Mouse (Mus musculus) liver, embryonic 14.5 days (tissue): ENCODE measurements around the gene Sirt7. TPM values are rescaled to one million over a fixed set of nuclear protein-coding genes. Genes with fewer than 3 reads are reported as not detected.

ENCODE experiments used
- ATAC-seq: fragments of 200-750 bp; cut with Nextera tagmentation; 2 replicates; pipeline ENCODE4 v1.8.0; 2017; ENCODE audit warnings: moderate number of reproducible peaks, mild to moderate bottlenecking, moderate library complexity; ENCODE audit not compliant: insufficient read depth
- DNase-seq, 3 experiments: peaks; one replicate each; pipeline ENCODE4 v3.0.0-alpha.2; 2012 to 2013; ENCODE audit warnings: low read depth in 3 of 3, low spot score in 3 of 3
- H3K27ac ChIP-seq: fragments of 300-500 bp; sonication (generic); 2 replicates; pipeline ENCODE4 v1.5.1; 2014; ENCODE audit warnings: moderate library complexity, mild to moderate bottlenecking, control low read depth, inconsistent platforms
- H3K27me3 ChIP-seq: fragments of 300-500 bp; sonication (generic); 2 replicates; pipeline ENCODE4 v1.6.1; 2014; ENCODE audit warnings: mild to moderate bottlenecking, low read length, moderate library complexity; ENCODE audit not compliant: control insufficient read depth, insufficient read depth
- H3K36me3 ChIP-seq: fragments of 300-500 bp; sonication (generic); replicated peaks from 2 replicates; pipeline ENCODE4 v1.6.1; 2014; ENCODE audit warnings: low read depth; ENCODE audit not compliant: control insufficient read depth, insufficient read depth
- H3K4me1 ChIP-seq, 2 experiments: fragments of 200-500 bp in 1 of 2; fragments of 300-500 bp in 1 of 2; sonication (generic) in 1 of 2; replicated peaks; 2 replicates each; pipeline ENCODE4 v1.6.1; 2012 to 2014; ENCODE audit warnings: antibody characterized with exemption in 1 of 2, inconsistent platforms in 1 of 2, low read length in 1 of 2; ENCODE audit not compliant: control insufficient read depth in 2 of 2, insufficient read depth in 2 of 2
- H3K4me2 ChIP-seq: fragments of 300-500 bp; sonication (generic); 2 replicates; pipeline ENCODE4 v1.6.1; 2014; ENCODE audit warnings: low read depth, mild to moderate bottlenecking, control low read depth, moderate library complexity
- H3K4me3 ChIP-seq, 2 experiments: fragments of 200-500 bp in 1 of 2; fragments of 300-500 bp in 1 of 2; sonication (generic) in 1 of 2; 2 replicates each; pipeline ENCODE4 v1.5.1; 2012 to 2014; ENCODE audit warnings: low read depth in 2 of 2, low read length in 2 of 2, mild to moderate bottlenecking in 2 of 2, control low read depth in 1 of 2, inconsistent platforms in 1 of 2, moderate library complexity in 1 of 2; ENCODE audit not compliant: insufficient read depth in 1 of 2
- H3K9ac ChIP-seq: fragments of 300-500 bp; sonication (generic); replicated peaks from 2 replicates; pipeline ENCODE4 v1.6.1; 2014; ENCODE audit warnings: mild to moderate bottlenecking, control low read depth, moderate library complexity
- H3K9me3 ChIP-seq: fragments of 300-500 bp; sonication (generic); 2 replicates; pipeline ENCODE4 v1.6.1; 2016; ENCODE audit warnings: low read length, mixed read lengths; ENCODE audit not compliant: control insufficient read depth
- CTCF ChIP-seq: IDR thresholded peaks from 2 replicates; pipeline ENCODE4 v1.5.1; 2016; ENCODE audit warnings: antibody characterized with exemption, low read depth, control low read depth
- EP300 ChIP-seq: IDR thresholded peaks from 2 replicates; pipeline ENCODE4 v1.6.1; 2016; ENCODE audit warnings: antibody characterized with exemption, low read depth
- WGBS: fragments of 180-500 bp; shearing (Covaris S2); extraction: QIAGEN DNeasy Blood & Tissue Kit; methylation state at CpG from one replicate; pipeline ENCODE4 v1.1.7; 2014; ENCODE audit not compliant: insufficient replicate concordance; 5-methylcytosine and 5-hydroxymethylcytosine counted together
- polyA plus RNA-seq, 2 experiments: library from polyadenylated mRNA; depleted of rRNA in 1 of 2; stranded (reverse) in 1 of 2; unstranded in 1 of 2; fragments of >200 nt; fragmentation: Nextera tagmentation in 1 of 2; extraction: Ambion mirVana in 1 of 2; gene quantifications; 2 replicates each; pipeline versions ENCODE4 v1.2.1 to v1.2.3; 2012 to 2014

The Sirt7 gene
- polyA plus RNA-seq, 2 experiments: 22.0 to 30.8 TPM

DNA sequence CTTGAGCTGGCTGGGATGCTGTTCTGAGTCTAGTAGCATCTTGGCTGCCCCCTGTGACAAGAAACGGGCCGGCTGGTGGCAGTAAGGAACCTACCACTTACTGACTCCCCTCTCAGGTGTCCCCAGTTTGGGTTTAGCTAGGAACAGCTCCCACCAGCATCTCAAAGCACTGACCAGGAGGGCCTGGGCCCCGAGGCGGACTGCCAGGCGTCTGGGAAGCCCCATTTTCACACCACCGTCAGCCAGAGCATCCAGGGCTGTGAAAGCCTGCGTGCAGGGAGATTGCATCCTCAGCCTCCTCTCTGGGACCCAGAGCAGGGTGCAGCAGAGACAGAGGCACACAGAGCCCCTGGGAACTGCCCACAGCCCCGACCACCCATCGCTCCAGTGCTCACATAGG, 16.2 kb upstream of the Sirt7 start:
- Histone ChIP-seq H3K36me3 (no peaks in the 10 kb centered on the region), H3K27me3 (no peaks in the 10 kb centered on the region; the same call in none of the 2 replicates), H3K9me3 (no peaks in the 10 kb centered on the region), H3K4me3 (no peak overlapping the region), H3K4me1 (peaks cover 7 to 8% of the 10 kb centered on the region in 2 experiments), H3K27ac (no peak overlapping the region), H3K9ac (no peak overlapping the region), H3K4me2 (no peak overlapping the region)
- TF ChIP-seq EP300: no peak
- TF ChIP-seq CTCF: no peak
- no peak for ATAC-seq
- DNase-seq: no peak
- 57% methylated on average over 9 of the region's 9 CpGs for WGBS

DNA sequence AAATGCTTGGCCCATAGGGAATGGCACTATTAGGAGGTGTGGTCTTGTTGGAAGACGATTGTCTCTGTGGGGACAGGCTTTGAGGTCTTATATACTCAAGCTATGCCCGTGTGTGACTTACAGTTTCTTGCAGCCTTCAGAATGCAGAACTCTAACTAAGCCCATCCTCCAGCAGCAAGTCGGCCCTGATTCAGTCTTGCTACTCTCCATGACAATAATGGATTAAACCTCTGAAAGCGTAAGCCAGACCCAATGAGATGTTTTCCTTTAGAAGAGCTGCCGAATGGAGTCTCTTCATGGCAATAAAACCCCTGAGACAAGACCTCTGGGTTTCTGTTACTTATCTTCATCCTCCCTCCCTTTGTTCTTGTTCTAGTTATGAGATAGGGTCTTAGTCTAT, 9.8 kb upstream of the Sirt7 start:
- TF ChIP-seq CTCF: no peak
- TF ChIP-seq EP300: no peak
- no peak overlapping the region; a peak in 1 of 4 replicates for H3K4me3 ChIP-seq
- H3K9me3 ChIP-seq: no peaks in the 10 kb centered on the region
- ATAC-seq (no peak), DNase-seq (no peak)
- peak overlapping the region; percentile 75 for H3K4me2 ChIP-seq
- no peak overlapping the region for H3K27ac ChIP-seq
- H3K36me3 ChIP-seq: no peaks in the 10 kb centered on the region
- peak overlapping the region; percentile 9 for H3K9ac ChIP-seq
- no peaks in the 10 kb centered on the region for H3K27me3 ChIP-seq
- WGBS: 77% methylated on average over 5 of the region's 5 CpGs
- peaks cover 24 to 31% of the 10 kb centered on the region in 2 experiments for H3K4me1 ChIP-seq

DNA sequence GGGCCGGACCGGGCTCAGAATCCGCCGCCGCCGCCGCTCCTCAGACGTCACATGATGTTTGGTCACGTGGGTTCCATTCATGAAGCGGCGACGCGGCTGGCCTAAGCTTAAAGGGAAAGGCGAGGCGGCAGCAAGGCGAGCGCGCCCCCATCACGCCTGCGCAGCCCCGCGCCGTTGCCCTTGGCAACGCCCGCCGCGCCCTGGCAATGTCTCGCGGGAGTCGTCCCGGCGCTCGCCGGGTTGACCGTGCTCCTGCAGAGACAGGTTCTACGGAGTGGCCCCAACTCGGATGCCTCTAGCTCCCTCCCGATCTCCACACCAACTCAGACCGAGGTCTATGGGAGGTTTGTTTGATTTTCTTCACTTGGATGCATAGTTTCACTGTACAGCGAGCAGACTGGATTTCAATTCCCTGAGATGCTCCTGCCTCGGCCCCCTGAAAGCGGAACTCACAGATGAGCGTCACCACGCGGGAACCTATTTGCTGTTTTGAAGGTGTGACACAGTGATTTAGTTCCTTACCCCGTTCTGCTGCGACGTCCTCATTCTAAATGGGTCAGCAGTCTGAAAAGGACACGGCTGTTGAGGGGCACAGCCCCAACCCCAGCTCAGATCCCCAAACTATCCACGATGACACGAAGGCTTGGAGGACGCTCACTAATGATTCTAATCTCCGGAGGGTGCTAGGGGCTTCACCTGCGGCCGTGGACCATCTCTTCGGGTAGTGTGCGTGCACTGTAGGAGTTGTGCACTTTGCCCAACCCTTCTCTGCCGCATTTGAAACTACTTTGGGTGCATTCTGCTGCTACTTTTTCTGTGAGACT, 8.7 kb upstream of the Sirt7 start, which contains the start of gene Mafg:
TSS of gene Mafg (minus strand) at position 81 of the 824 bp plus-strand sequence.
- peak within 1 kb of the TSS; percentile 99 for H3K27ac ChIP-seq
- H3K9me3 ChIP-seq: no peaks in the 10 kb centered on the region
- peaks cover 6% of the 10 kb centered on the region for H3K36me3 ChIP-seq
- DNase-seq: peak; percentile 92 to 93 (median 93)
- TF ChIP-seq EP300: no peak
- no peak for TF ChIP-seq CTCF
- no peaks in the 10 kb centered on the region for H3K27me3 ChIP-seq
- peak within 1 kb of the TSS; percentile 64 to 89 for H3K4me3 ChIP-seq
- ATAC-seq: peak; percentile 76
- H3K9ac ChIP-seq: peak within 1 kb of the TSS; percentile 99
- H3K4me1 ChIP-seq: peaks cover 33 to 39% of the 10 kb centered on the region in 2 experiments
- WGBS: 10% methylated on average over 58 of the region's 58 CpGs
- H3K4me2 ChIP-seq: peak within 1 kb of the TSS; percentile 75

DNA sequence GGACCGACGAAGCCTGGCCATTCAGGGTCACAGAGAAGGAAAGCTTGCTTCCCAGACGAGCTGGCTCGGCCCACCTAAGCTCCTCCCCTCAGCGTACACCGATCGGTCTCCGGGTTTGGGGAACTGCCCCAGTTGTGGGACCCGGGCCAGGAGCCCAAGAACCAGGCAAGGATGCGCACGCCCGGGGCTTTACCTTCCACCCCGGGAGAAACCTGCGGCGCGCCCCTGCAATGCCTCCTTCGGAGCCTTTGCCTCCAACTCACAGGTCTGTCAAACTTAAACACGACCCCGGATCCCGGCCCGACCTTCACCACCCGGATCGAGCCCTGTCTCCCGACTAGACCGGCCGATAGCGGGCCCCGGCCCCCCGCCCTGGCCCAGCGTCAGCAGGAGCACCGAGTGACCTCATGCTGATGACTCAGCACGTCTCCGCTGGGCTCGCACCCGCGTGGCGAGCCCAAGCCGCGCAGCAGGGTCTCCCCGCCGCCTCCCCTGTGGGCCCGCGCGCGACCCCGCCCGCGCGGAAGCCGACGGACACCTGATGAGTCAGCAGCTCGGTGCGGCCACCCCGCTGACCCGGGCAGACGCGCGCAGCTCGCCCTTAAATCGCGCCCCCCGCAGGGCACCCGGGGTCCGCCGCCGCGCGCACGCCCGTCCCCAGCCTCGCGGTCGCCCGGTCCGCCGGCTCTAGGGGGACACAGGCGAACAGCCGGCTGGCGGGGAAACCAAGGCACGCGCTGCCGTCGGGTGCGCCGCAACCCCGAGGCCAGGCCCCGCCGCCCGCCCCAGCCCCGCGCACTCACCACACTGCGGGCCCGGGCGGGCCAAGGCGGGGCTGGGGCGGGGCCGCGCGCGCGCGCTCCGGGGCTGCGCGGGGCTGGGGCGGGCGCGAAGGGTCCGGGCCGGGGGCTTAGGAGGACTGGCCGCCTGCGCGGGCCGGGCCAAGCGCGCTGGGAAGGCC, 7.8 kb upstream of the Sirt7 start:
- WGBS: under 1% methylated on average over 109 of the region's 116 CpGs
- peak in 2 of 3 experiments; percentile 70 to 73 for DNase-seq
- H3K36me3 ChIP-seq: peaks cover 9% of the 10 kb centered on the region
- no peaks in the 10 kb centered on the region for H3K27me3 ChIP-seq
- H3K4me3 ChIP-seq: peak overlapping the region; percentile 64 to 89
- peak overlapping the region; percentile 75 for H3K4me2 ChIP-seq
- peak overlapping the region; percentile 99 for H3K27ac ChIP-seq
- H3K4me1 ChIP-seq: peaks cover 36 to 41% of the 10 kb centered on the region in 2 experiments
- no peaks in the 10 kb centered on the region for H3K9me3 ChIP-seq
- peak; percentile 79 for ATAC-seq
- peak overlapping the region; percentile 99 for H3K9ac ChIP-seq
- no peak for TF ChIP-seq EP300
- no peak for TF ChIP-seq CTCF
